ENCODE assay signal across 28 mouse cellular contexts in the genomic region with DNA sequence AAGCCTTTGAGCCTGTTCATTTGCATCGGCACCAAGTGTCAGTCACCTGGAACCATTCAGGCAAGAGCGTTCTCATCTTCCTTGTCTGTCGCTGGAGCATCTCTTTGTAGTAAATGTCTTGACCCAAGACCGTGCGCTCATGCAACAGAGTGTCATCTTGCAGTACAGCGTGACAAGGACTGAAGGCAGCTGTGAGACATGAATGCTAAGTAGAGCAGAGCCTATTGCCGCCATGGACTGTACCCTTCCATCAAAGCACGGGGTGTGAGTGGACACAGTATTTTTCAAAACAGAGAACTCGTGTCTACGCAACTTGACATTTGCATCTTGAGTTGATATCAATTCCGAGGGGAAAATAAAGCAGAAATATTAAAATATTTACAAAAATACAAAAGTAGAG.
A peak's percentile ranks its signal among the peaks of the same experiment; 100 is the strongest.
DNase-seq lines count a peak whose midpoint lies in the region; ATAC-seq and TF ChIP-seq lines count a peak whose summit lies in the region.
"Had no signal": no experiment of that assay in that cellular context is flagged by ENCODE, and none has a peak within 500 bp of the region (broad histone marks: within the 10 kb centered on the region; RNA-seq: fewer than 3 reads in every experiment).

No protein-coding gene starts in this region.

- no peak overlapping the region for H3K4me2 ChIP-seq in forebrain, embryonic 11.5 days (ENCODE audit: low read depth, low read length, severe bottlenecking)
- H3K4me2 ChIP-seq in forebrain, embryonic 12.5 days = no peak overlapping the region
- no peak overlapping the region for H3K4me2 ChIP-seq in kidney, postnatal 0 days (ENCODE audit: low read length)
- no peak overlapping the region for H3K4me2 ChIP-seq in midbrain, embryonic 11.5 days
- H3K4me2 ChIP-seq in midbrain, embryonic 16.5 days (ENCODE audit: low read length) = no peak overlapping the region
- H3K4me2 ChIP-seq: embryonic facial prominence, embryonic 12.5 days; embryonic facial prominence, embryonic 15.5 days; forebrain, embryonic 13.5 days; heart, embryonic 11.5 days; hindbrain, embryonic 15.5 days had no signal

- H3K27ac ChIP-seq in forebrain, embryonic 11.5 days (ENCODE audit: low read depth, low read length) = no peak overlapping the region
- no peak overlapping the region for H3K27ac ChIP-seq in forebrain, embryonic 12.5 days
- H3K27ac ChIP-seq in kidney, postnatal 0 days = no peak overlapping the region
- H3K27ac ChIP-seq in midbrain, embryonic 11.5 days (ENCODE audit: low read depth, low read length) = no peak overlapping the region
- no peak overlapping the region for H3K27ac ChIP-seq in midbrain, embryonic 16.5 days (ENCODE audit: low read length)
- H3K27ac ChIP-seq: embryonic facial prominence, embryonic 12.5 days; embryonic facial prominence, embryonic 15.5 days; forebrain, embryonic 13.5 days; hindbrain, embryonic 10.5 days; hindbrain, embryonic 15.5 days had no signal

- no peak for TF ChIP-seq CTCF in kidney, postnatal 0 days (IDR thresholded peaks at IDR 0.05; ENCODE audit: low read depth)

- no peaks in the 10 kb centered on the region for H3K9me3 ChIP-seq in forebrain, embryonic 11.5 days (ENCODE audit: control insufficient read depth, low read length)
- no peaks in the 10 kb centered on the region for H3K9me3 ChIP-seq in forebrain, embryonic 12.5 days
- no peaks in the 10 kb centered on the region for H3K9me3 ChIP-seq in kidney, postnatal 0 days (replicated peaks; ENCODE audit: low read length)
- H3K9me3 ChIP-seq in midbrain, embryonic 11.5 days (ENCODE audit: control insufficient read depth, low read length) = no peaks in the 10 kb centered on the region
- H3K9me3 ChIP-seq in midbrain, embryonic 16.5 days (replicated peaks; ENCODE audit: control insufficient read depth, low read length, poor library complexity, severe bottlenecking) = no peaks in the 10 kb centered on the region
- H3K9me3 ChIP-seq: embryonic facial prominence, embryonic 12.5 days; embryonic facial prominence, embryonic 15.5 days; forebrain, embryonic 13.5 days; G1E; hindbrain, embryonic 10.5 days; hindbrain, embryonic 15.5 days had no signal

- 0 out of 2 replicates have a peak, but pooled peaks have one; percentile 15 for ATAC-seq in forebrain, embryonic 11.5 days (replicated peaks; ENCODE audit: low FRiP score)
- no peak for ATAC-seq in forebrain, embryonic 12.5 days (ENCODE audit: low FRiP score)
- ATAC-seq in kidney, postnatal 0 days (replicated peaks; ENCODE audit: low FRiP score, low read depth) = 0 out of 2 replicates have a peak, but pooled peaks have one; percentile 36
- 0 out of 2 replicates have a peak, but pooled peaks have one; percentile 42 for ATAC-seq in midbrain, embryonic 11.5 days (ENCODE audit: low FRiP score)
- no peak for ATAC-seq in midbrain, embryonic 16.5 days
- ATAC-seq: forebrain, embryonic 13.5 days; forebrain, embryonic 16.5 days; Patski had no signal

- no peaks in the 10 kb centered on the region for H3K27me3 ChIP-seq in forebrain, embryonic 11.5 days (ENCODE audit: control insufficient read depth, insufficient read depth, low read length)
- H3K27me3 ChIP-seq in forebrain, embryonic 12.5 days = no peaks in the 10 kb centered on the region
- no peaks in the 10 kb centered on the region for H3K27me3 ChIP-seq in kidney, postnatal 0 days (ENCODE audit: insufficient read depth, low read length)
- H3K27me3 ChIP-seq in midbrain, embryonic 11.5 days (ENCODE audit: control insufficient read depth, insufficient read depth, low read length) = no peaks in the 10 kb centered on the region
- no peaks in the 10 kb centered on the region for H3K27me3 ChIP-seq in midbrain, embryonic 16.5 days (ENCODE audit: control insufficient read depth, insufficient read depth, low read depth, low read length)
- H3K27me3 ChIP-seq: CH12.LX; embryonic facial prominence, embryonic 12.5 days; embryonic facial prominence, embryonic 15.5 days; forebrain, embryonic 13.5 days; hindbrain, embryonic 15.5 days; Patski had no signal

- H3K4me1 ChIP-seq in forebrain, embryonic 11.5 days (replicated peaks; ENCODE audit: control insufficient read depth, insufficient read depth, low read length) = no peaks in the 10 kb centered on the region
- no peaks in the 10 kb centered on the region for H3K4me1 ChIP-seq in forebrain, embryonic 12.5 days
- no peaks in the 10 kb centered on the region for H3K4me1 ChIP-seq in kidney, postnatal 0 days (replicated peaks; ENCODE audit: insufficient read depth, low read length)
- H3K4me1 ChIP-seq in midbrain, embryonic 11.5 days (ENCODE audit: control insufficient read depth, insufficient read depth, low read length) = no peaks in the 10 kb centered on the region
- H3K4me1 ChIP-seq in midbrain, embryonic 16.5 days (ENCODE audit: control insufficient read depth, insufficient read depth, low read length) = no peaks in the 10 kb centered on the region
- H3K4me1 ChIP-seq: embryonic facial prominence, embryonic 12.5 days; embryonic facial prominence, embryonic 15.5 days; forebrain, embryonic 13.5 days; hindbrain, embryonic 10.5 days; hindbrain, embryonic 15.5 days had no signal

- no peaks in the 10 kb centered on the region for H3K36me3 ChIP-seq in forebrain, embryonic 11.5 days (ENCODE audit: control insufficient read depth, insufficient read depth, low read length)
- H3K36me3 ChIP-seq in forebrain, embryonic 12.5 days (replicated peaks) = no peaks in the 10 kb centered on the region
- no peaks in the 10 kb centered on the region for H3K36me3 ChIP-seq in kidney, postnatal 0 days (ENCODE audit: insufficient read depth, low read length)
- no peaks in the 10 kb centered on the region for H3K36me3 ChIP-seq in midbrain, embryonic 11.5 days (ENCODE audit: control insufficient read depth, insufficient read depth, low read length)
- H3K36me3 ChIP-seq in midbrain, embryonic 16.5 days (ENCODE audit: control insufficient read depth, insufficient read depth, low read length) = no peaks in the 10 kb centered on the region
- H3K36me3 ChIP-seq: embryonic facial prominence, embryonic 12.5 days; embryonic facial prominence, embryonic 15.5 days; hindbrain, embryonic 10.5 days; hindbrain, embryonic 15.5 days had no signal

- H3K4me3 ChIP-seq in forebrain, embryonic 11.5 days (ENCODE audit: low read depth, low read length) = no peak overlapping the region
- H3K4me3 ChIP-seq in forebrain, embryonic 12.5 days (replicated peaks) = no peak overlapping the region
- H3K4me3 ChIP-seq in kidney, postnatal 0 days (replicated peaks; ENCODE audit: low read depth, low read length) = no peak overlapping the region
- no peak overlapping the region for H3K4me3 ChIP-seq in midbrain, embryonic 11.5 days (ENCODE audit: low read depth, low read length)
- H3K4me3 ChIP-seq in midbrain, embryonic 16.5 days (ENCODE audit: low read depth, low read length) = no peak overlapping the region
- H3K4me3 ChIP-seq: embryonic facial prominence, embryonic 12.5 days; embryonic facial prominence, embryonic 15.5 days; forebrain, embryonic 13.5 days; hindbrain, embryonic 10.5 days; hindbrain, embryonic 15.5 days had no signal

- WGBS in forebrain, embryonic 11.5 days = 90% methylated on average over 11 of the region's 11 CpGs
- WGBS in forebrain, embryonic 12.5 days = 93% methylated on average over 11 of the region's 11 CpGs
- 56% methylated on average over 11 of the region's 11 CpGs for whole genome bisulfite sequencing in kidney, postnatal 0 days
- 87% methylated on average over 11 of the region's 11 CpGs for WGBS in midbrain, embryonic 11.5 days
- 85% methylated on average over 11 of the region's 11 CpGs for WGBS in midbrain, embryonic 16.5 days

- no peak for DNase-seq in forebrain, embryonic 11.5 days (ENCODE audit: low spot score)
- peak; percentile 1 for DNase-seq in kidney, postnatal 0 days (ENCODE audit: low spot score)
- no peak for DNase-seq in kidney, postnatal 4 days
- DNase-seq in midbrain, embryonic 11.5 days (ENCODE audit: low spot score, missing footprints) = no peak
- no peak for DNase-seq in cerebellum, postnatal 25 days
- DNase-seq: adrenal gland, adult 2 months; adrenal gland, postnatal 14 days; B cell, adult 2 months; cerebellum, adult 11 months; cerebellum, adult 2 months; cerebellum, adult 9-11 months; cerebellum, postnatal 36 days; embryo, embryonic 11 days; gastrocnemius, postnatal 10 days; gastrocnemius, postnatal 36 days; heart, postnatal 36 days had no signal

- no peak overlapping the region for H3K9ac ChIP-seq in forebrain, embryonic 11.5 days (ENCODE audit: low read length)
- no peak overlapping the region for H3K9ac ChIP-seq in forebrain, embryonic 12.5 days
- no peak overlapping the region for H3K9ac ChIP-seq in kidney, postnatal 0 days (ENCODE audit: low read depth, low read length)
- H3K9ac ChIP-seq in midbrain, embryonic 11.5 days (ENCODE audit: low read length) = no peak overlapping the region
- no peak overlapping the region for H3K9ac ChIP-seq in midbrain, embryonic 16.5 days (ENCODE audit: low read depth, low read length)
- H3K9ac ChIP-seq: embryonic facial prominence, embryonic 12.5 days; embryonic facial prominence, embryonic 15.5 days; forebrain, embryonic 13.5 days; hindbrain, embryonic 15.5 days had no signal

Comparison
In these comparisons a context has a peak if more than half of its experiments do, and no peak if none do; other contexts are left out.
1. ATAC-seq: peak in forebrain, embryonic 11.5 days (single experiment), kidney, postnatal 0 days (single experiment) and midbrain, embryonic 11.5 days (single experiment); none in forebrain, embryonic 12.5 days (single experiment) and midbrain, embryonic 16.5 days (single experiment).